Mouse (Mus musculus): ENCODE measurements at regions not wholly inside any gene's neighbourhood (a gene's known extent, or its start where the extent isn't known, plus 50 kb on each side); places are given as distances from the start of the nearest gene placed in this dataset.

DNA sequence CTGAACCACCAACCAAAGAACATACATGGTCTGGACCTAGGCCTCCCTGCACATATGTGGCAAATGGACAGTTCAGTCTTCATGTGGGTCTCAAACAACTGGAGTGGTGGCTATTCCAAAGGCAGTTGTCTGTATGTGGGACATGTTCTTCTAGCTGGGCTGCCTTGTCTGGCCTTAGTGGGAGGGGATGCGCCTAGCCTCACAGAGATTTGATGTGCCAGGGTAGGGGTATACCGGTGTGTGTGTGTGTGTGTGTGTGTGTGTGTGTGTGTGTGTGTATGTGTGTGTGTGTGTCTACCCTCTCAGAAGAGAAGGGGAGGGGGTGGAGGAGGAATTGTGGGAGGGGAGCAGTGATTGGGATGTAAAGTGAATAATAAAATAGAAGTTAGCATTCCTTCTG is 344.0 kb downstream of the Dhx35 start:
- no peak for DNase-seq (ENCODE audit: low read depth, low spot score)

DNA sequence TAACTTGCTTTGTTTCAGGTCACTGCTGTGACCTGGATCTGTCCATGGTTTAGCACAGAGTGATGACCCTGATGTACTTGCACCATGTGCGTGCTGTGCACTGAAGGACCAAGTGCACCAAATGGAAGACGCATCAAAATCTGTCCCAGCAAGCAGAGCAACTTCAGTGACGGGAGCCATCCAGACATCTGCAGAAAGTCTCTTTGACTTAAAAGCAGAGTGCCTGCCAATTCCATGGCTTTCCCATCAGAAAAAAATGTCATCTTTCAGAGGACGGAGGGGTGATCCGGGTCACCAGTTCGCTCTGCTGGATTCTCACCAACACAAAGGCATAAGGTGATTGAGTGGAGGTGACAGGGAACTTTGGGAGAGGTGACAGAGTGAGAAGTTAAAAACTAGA is 351.4 kb downstream of the Dhx35 start:
- DNase-seq (ENCODE audit: low read depth, low spot score): no peak

- peak; percentile 38 for DNase-seq (ENCODE audit: low read depth, low spot score)
These were observed 369.4 kb downstream of the Dhx35 start for GRCm38 (mm10) chr2:159163985-159164384.

- no peak for DNase-seq (ENCODE audit: low read depth, low spot score)
These were observed 374.0 kb downstream of the Dhx35 start for GRCm38 (mm10) chr2:159168553-159169064.

- DNase-seq (ENCODE audit: low read depth, low spot score): peak; percentile 10
These were observed 401.5 kb downstream of the Dhx35 start for GRCm38 (mm10) chr2:159196156-159196555.

GRCm38 (mm10) chr2:159232266-159232665 is 437.7 kb downstream of the Dhx35 start:
- no peak for DNase-seq (ENCODE audit: low read depth, low spot score)

DNA sequence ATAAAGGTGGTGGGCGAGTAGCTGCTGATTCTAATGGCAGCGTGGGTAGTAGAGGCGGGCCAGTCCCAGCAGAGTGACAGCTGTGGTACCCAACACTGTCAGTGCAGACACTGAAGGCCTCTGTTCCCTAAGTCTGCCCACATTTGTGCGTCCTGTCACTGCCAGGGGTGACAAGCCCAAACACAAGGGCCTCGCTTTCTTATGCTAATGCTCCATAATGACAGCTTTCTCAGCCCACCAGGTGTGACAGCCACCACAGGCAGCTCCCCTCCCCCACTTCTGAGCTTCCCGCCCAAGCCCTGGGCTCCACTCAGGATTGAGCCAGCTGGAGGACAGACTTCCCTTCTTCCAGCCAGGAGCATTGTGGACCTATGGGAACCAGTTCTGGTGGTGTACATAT is 440.4 kb downstream of the Dhx35 start:
- DNase-seq (ENCODE audit: low read depth, low spot score): no peak

DNA sequence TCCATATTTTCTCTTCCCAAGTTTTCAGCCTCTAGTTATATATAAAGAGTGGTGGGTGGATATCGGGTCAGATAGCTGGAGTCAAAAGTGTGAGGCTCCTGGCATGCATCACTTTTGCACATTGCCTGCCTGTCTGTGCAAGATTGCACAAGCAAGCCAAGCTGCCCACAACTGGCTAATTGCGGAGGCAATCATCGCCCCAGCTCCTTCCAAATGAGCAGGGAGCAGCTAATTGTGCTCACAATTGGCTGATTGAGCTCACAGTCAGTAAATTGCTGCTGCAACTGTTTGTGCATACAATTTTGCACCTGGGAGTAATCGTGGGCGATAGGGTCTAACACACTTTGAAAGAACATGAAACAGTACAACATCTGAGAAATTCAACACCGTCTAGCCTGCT is 455.5 kb downstream of the Dhx35 start:
- DNase-seq (ENCODE audit: low read depth, low spot score): peak; percentile 46

- DNase-seq (ENCODE audit: low read depth, low spot score): no peak
These were observed 456.5 kb downstream of the Dhx35 start for GRCm38 (mm10) chr2:159250993-159251665.

GRCm38 (mm10) chr2:159270221-159271080 is 475.8 kb downstream of the Dhx35 start:
- DNase-seq (ENCODE audit: low read depth, low spot score): peak; percentile 46

GRCm38 (mm10) chr2:159278896-159279295 is 484.3 kb downstream of the Dhx35 start:
- no peak for DNase-seq (ENCODE audit: low read depth, low spot score)

DNA sequence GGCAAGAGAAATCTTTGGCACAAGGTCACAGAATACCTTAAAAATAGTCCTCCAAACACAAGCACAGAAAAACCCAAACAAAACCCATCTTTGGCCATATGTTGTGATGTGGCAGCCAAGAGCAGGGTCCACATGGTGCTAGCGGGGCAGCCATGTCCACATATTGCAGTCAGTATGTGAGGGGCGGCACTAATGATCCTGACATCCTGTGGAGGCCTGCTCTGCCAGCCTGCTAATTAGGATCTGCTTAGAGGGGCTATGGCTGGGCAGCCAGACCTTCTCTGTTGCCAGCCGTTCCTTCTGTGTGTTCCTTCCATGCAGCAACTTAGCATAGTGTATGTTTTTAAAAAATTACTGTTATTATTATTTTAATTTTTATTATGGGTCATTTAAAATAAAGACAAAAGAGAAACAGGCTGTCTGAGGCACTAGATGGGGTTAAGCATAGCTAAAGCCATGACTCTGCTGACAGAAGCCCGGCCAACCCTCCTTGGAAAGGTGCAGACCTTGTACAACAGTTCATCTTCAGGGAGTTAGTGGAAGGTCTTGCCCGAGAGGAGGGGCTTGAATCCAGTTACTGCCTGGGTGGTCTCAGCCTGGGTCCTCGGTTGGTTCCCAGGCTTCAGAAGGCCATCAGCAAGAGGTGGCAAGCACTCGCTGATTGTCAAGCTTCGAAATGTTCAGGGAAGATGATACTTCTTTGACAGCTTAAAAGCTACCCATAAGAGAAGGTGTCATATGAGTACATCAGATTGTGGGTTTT is 487.1 kb downstream of the Dhx35 start:
- no peak for DNase-seq (ENCODE audit: low read depth, low spot score)

- DNase-seq (ENCODE audit: low read depth, low spot score): no peak
These were observed 489.5 kb downstream of the Dhx35 start for GRCm38 (mm10) chr2:159284100-159284499.

GRCm38 (mm10) chr2:159284525-159285189 is 490.1 kb downstream of the Dhx35 start:
- no peak for DNase-seq (ENCODE audit: low read depth, low spot score)

- DNase-seq (ENCODE audit: low read depth, low spot score): no peak
These were observed 493.5 kb downstream of the Dhx35 start for GRCm38 (mm10) chr2:159287996-159288563.

GRCm38 (mm10) chr2:159290081-159290480 is 495.5 kb downstream of the Dhx35 start:
- no peak for DNase-seq (ENCODE audit: low read depth, low spot score)

- no peak for DNase-seq (ENCODE audit: low read depth, low spot score)
These were observed 512.4 kb downstream of the Dhx35 start for GRCm38 (mm10) chr2:159307001-159307400.

DNA sequence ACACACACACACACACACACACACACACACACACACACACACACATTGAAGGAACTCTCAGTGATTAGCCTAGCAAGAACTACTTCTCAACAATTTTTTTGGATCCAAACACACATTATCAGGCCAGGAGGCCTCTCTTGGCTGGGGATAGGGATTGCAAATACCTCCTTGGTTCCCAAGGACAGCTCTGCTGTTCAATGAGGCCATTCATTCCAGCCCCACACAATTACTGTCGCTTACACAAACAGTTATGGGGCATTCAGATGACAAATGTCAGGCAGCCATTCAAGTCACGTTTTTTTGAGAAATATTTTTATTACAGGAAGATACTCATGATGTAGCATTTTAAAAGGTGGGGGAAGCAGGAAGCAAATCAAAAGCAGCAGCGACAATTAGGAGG is 540.1 kb downstream of the Dhx35 start:
- no peak for DNase-seq (ENCODE audit: low read depth, low spot score)

DNA sequence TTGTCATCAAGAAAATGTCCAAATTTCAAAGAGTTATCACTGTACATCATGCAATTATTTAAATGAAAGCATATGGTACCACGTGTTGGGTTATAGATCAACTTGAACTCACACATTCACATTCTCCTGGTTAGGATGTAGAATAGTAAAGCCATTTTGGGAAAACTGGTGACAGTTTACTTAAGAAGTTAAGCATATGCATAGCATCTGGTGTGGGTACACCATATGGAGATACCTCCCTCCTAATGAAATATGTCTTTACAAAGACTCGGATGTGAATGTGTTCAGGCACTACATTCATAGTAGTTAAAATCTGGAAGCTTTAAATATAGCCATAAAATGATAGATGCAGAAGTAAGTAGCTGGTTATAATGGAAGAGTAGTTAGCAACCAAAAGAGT is 542.0 kb downstream of the Dhx35 start:
- no peak for DNase-seq (ENCODE audit: low read depth, low spot score)

DNA sequence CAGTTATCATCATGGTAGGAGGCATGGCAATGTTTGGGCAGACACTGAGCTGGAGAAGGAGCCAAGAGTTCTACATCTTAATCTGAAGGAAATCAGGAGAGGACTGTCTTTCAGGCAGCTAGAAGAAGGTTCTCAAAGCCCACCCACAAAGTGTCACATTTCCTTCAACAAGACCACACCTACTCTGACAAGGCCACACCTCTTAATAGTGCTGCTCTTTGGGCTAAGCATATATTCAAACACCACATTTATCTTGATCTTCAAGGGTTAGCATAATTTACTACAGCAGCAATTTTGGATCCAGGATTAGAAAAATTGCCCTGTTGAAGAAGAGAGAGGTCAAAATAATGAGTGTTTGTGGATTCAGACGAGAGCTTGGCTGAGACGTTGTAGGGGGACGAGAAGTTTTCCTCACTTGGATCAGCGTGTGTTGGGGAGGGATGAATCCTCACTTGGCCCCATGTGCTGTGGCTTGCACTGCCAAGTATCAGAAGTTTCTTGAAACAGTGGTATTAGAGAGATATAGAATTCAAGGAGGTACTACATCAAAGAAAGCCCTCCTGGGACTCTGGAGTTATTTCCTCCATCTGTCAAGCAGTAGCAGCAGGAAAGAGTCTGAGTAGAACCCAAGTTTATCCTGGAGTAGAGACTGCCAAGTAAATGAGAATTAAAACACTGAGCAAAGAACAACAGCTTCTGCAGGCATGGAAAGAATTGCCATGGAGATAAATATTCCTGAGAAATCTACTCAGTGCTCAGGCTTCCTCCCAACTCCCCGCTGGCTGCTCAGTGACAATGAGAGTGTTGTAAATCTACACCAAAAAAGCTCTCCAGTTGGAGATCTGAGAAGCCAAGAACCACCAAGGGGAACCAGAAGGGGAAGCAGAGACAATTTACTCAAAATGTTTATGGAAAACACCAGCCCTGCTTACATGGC is 549.3 kb downstream of the Dhx35 start:
- DNase-seq (ENCODE audit: low read depth, low spot score): no peak

All from forelimb bud, embryonic 11.5 days (tissue).